Mouse (Mus musculus) heart, adult 18-20 months (tissue): ENCODE data around the gene Iqgap2. TPM values are rescaled to one million over a fixed set of nuclear protein-coding genes. Genes with fewer than 3 reads are reported as not detected.

Source experiments
- DNase-seq, 2 experiments: peaks; one replicate each; pipeline ENCODE4 v3.0.0; 2021 to 2022; ENCODE audit warnings: mixed read lengths in 1 of 2
- total RNA-seq, 2 experiments: library from RNA; stranded (reverse); gene quantifications; 2 replicates each; pipeline ENCODE4 v1.2.3; 2021

Iqgap2 gene
- total RNA-seq, 2 experiments from 2014 or later = 2.7 to 3.7 TPM

DNA sequence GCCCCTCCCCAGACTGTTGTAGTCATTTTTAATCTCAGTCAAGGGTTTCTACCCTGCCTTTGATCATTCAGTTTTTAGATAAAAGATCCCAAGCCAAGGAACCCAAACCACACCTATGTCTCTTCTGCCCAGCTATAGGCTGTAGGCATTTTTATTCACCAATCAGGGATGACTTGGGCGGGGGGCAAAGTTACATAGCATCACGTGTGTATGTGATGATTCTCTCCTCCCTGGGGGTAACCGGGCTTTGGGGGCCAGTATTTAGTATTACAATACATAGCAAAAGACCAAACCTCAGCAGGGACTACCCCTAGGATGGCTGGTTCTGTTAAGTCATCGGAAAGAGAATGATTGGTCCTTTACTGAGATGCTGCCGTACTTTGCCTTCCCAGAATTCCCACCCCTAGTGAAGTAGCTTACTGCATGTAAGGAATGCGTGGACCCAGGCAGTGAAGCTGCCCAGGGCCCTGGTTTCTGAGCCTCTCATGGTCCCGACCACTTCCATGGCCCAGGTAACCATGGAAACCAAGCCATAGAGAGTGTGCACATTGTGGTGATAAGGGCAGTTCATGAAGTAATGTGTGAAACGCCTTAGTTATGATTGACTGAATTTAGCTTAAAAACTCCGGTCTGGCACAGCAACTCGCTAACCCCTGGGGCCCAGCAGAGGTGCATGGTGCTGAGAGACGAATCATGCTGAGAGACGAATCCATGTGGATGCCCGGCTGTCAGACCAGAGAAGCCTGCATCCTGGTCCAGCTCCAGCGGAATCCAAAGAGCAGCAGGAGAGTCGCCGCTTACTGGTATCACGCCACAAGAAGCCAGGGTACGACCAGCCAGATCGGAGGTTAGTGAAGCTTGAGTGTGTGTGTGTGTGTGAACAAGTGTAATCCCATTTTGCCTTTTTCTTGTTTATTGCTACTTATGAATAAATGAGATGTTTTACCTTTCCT is 308.2 kb downstream of the Iqgap2 start:
- no peak for DNase-seq

DNA sequence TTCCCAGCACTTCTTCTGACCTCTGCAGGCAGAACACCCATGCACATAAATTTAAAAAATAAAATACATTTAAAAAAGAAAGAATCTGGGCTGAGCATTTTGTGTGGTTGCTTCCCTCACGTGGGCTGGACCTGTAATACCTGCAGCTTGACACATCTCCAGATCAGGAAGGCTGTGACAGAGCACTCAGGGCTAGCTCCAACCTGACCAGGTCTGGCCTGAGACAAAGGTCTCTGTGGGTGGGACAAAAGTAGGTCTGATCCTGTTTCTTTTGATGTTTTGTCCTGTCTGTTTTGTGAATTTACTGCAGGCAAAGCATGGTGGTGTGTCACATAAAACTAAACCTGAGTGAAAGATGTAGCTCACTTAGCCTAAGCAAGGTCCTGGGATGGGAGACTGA is 309.9 kb downstream of the Iqgap2 start:
- no peak for DNase-seq

DNA sequence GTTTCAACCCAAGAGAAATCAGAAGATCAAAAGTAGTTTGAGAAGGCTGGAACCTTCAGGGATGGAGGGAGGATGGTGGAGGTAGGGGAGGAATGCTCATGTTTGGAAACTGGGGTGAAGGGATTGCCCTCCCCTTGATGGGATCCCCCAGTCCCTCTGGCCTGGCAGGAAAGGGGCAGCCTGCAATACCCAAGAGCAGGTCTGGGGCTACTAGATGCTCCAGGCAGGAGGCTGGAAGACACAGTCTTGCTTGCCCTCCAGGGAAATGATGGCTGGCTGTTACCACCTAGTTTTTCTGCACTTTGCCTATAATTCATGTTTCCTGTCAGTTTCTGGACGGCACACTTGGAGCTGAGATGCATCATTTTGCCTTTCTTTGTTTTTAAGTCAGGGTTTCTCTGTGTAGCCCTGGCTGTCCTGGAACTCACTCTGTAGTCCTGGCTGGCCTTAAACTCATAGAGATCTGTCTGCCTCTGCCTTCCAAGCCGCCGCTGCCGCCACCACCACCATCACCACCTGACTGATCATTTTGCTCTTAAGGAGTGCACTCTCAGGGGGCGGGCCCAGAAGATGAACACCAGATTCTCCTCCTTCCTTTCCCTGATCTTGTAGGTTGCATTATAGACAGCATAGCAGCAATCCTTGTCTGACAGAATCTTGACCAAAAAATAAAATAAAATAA is 313.6 kb downstream of the Iqgap2 start:
- DNase-seq = no peak

Other genes starting within 250 kb of the Iqgap2 start
- gene F2rl2, start 195.1 kb downstream of the Iqgap2 start, total RNA-seq = under 1 TPM; 0.15 to 0.20 TPM
- gene Gm20075, start 189.5 kb upstream of the Iqgap2 start, total RNA-seq = 10 to 100 TPM; 12.3 to 15.4 TPM
- gene Gm17190, start 190.1 kb upstream of the Iqgap2 start, total RNA-seq = not detected
- gene Sv2c, start 240.7 kb upstream of the Iqgap2 start, total RNA-seq = under 1 TPM; 0.32 to 0.33 TPM